Mouse (Mus musculus) monocyte, adult 2 months (primary cell): ENCODE results near the gene Flad1.

Experiments used
- DNase-seq, 2 experiments: peaks; one replicate each; pipeline ENCODE4 v3.0.0; 2022; ENCODE audit warnings: low spot score in 2 of 2, low read depth in 1 of 2

The Flad1 gene

DNA sequence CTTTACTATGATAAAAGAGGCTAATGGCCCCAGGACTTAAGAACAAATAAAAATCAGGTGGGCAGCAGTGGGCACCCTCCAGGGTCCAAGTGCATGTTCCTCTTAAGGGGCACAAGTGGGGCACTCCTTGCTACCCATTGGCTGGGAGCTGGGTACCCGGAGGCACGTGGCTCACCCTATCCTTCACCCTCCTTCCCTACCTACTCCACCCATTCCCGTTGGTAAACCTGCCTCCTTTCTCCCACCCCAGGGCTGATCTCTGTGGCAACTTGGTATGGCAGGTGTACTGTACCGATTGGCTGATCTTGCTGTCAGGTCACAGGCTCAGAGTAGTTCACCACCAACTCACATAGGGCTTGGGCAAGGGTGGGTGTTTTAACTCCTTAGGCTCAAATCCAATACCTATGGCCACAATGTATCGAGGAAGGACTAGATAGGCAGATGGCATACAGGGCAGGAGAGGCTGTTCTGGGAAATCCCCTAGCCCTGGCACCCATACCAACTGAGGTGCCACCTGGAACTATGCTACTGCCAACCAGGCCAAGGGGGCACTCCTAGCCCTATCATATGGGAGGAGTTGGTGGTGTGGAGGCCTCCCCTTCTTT is 27.9 kb downstream of the Flad1 start:
- DNase-seq: no peak

- no peak for DNase-seq
These were observed 28.7 kb downstream of the Flad1 start for GRCm38 (mm10) chr3:89382950-89383349.

GRCm38 (mm10) chr3:89382033-89382882 is 29.4 kb downstream of the Flad1 start:
- no peak for DNase-seq

DNA sequence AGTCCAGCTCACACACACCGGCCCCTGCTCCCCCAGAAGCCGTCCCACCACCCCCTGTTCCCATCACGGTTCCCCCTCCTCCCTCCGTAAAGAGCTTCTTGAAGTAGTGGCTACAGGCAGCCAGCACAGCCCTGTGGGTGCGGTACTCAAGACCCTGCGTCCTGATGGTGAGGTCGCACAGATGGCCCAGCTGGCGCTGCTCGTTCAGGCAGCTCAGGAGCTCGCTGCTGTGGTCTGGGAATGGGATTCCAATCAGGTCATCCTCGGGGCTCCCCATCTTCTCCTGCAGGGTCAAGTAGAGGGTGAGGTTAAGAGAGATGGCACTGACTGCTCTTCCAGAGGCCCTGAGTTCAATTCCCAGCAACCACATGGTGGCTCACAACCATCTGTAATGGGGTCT is 30.4 kb downstream of the Flad1 start:
- DNase-seq: no peak

GRCm38 (mm10) chr3:89380711-89381110 is 31.0 kb downstream of the Flad1 start:
- no peak for DNase-seq

DNA sequence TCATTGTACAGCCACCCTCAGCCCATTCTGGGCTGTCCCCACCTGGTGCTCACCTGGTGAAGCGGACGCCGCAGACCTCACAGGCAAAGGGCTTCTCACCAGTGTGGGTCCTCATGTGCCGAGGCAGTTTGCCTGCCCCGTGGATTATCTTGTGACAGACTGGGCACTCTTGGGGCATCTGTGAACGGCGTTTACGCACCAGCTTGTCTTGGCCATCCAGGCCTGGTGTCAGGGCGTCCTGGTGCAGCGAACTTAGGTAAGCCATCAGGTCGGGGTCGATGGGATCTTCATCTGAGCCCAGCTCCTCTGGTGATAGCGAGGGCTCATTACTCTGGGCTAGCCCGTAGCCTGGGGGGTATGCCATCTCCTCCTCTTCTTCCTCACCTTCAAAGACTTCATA is 31.4 kb downstream of the Flad1 start:
- DNase-seq: no peak

- DNase-seq: no peak
These were observed 32.1 kb downstream of the Flad1 start for GRCm38 (mm10) chr3:89379388-89380131.

DNA sequence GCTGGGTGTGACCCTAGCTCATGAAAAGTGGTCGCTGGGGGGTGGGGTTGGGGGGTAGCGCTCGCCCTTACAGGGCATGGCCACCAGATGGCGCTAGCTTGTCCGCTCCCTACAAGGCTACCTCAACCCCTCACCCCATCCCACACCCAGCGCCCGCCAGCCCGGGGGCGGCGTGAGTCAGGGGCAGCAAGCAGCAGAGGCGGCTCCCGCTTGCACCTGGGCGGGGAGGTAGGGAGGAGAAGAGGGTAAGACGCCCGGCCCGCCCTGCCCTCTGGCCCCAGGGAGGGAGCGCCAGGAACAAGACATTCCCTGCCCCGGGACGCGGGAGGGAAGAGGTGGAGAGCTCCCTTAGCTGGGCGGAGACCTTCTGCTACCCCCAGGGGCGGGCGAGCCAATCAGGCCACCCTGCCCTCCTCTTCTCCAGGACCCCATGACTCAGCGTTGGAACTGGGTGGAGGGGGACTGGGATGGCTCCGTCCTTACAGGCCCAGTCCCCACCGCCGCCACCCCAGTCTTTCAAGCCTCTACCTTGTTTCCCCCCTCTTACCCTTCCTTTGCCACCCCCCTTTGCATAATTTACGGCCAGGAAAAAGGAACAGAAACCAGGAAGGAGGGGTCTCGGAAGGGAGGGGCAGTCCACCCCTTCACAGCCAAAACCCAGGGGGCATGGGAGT is 33.1 kb downstream of the Flad1 start:
- DNase-seq: peak in 1 of 2 experiments; percentile 40

- no peak for DNase-seq
These were observed 33.8 kb downstream of the Flad1 start for GRCm38 (mm10) chr3:89377831-89378230.

DNA sequence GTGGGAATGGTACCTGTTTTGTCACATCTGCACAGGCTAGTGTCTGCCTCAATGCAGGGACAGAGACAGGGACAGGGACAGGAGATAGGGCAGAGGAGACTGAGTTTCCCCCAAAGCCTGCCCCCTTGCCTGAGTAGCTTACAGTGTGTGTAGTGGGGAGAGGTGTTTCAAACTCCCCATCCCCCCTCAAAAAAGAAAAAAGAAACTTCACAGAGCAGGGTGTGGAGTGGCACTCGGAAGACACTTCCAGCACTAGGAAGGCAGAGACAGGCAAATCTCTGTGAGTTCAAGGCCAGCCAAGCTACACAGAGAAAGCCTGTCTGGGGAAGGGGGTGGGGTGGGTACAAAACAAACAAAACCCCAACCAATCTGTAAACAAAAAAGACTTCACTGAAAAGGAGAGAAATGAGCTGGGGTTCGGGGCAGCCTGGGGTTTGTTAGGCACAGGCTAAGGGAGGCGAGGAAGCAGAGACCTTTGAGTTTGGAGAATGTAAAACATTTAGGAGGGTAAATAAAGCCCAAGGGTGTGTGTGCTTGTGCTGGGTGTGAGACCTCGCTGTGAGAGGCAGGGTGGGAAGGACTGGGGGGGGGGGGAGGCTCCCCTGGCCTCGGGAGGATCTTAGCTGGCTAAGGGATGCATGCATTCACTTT is 38.0 kb downstream of the Flad1 start:
- DNase-seq: no peak

DNA sequence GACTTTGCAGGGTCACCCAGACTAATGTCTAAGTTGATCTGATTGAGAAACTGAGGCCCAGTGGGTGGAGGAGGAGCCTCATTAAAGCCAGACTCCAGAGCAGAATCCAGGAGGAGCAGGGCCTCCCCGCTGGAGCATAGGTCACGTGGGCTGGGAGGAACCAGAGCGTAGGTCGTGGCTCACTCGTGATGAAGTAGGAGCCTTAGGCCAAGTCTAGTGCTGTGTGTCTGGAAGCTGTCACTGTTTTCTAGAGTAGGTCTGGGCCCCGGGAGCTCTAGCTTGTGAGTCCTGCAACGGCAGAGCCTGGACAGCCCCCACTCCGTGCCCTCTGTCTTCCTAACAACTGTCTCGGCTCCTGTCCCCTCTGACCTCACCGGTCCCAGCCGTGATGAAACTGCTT is 44.3 kb downstream of the Flad1 start:
- DNase-seq: no peak

- DNase-seq: no peak
These were observed 45.9 kb downstream of the Flad1 start for GRCm38 (mm10) chr3:89365486-89366414.

GRCm38 (mm10) chr3:89365153-89365485 is 46.6 kb downstream of the Flad1 start, which contains the start of gene Dcst1:
TSS of gene Dcst1 (minus strand) at chr3:89365253.
- no peak for DNase-seq

DNA sequence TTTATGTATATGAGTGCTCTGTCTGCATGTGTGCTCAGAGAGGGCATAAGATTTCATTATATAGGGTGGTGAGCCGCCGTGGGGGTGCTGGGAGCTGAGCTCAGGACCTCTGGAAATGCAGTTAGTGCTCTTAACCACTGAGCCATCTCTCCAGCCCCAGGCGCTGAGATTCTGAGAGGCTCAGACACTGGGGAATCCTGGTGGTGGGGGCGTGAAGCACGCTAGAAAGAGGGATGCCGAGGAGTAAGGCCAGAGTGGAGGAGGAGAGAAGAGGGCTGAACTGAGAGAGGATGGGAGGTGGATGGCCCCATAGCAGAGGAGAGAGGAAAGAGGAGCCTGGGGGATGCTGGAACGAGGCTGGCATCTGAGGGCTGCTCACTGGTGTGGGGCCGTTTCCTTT is 47.0 kb downstream of the Flad1 start:
- DNase-seq: no peak

DNA sequence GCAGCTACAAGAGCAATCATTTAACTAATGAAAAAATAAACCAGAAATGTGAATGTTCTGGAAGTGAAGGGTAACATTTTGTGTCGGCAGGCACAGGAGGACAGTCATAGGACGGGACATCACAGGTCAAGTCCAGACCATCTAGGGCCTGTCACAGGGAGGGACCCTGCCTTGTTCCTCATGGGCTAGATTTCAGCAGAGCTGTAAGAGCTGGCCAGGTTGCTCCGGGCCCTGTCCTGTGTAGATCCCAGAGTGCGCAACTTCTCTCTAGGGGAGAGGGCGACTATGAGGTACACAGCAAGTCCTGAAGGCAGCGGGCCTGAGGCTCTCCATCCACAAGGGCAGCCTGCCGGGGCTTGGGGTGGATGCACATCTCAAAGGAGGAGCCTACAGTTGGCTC is 50.0 kb downstream of the Flad1 start, which contains the start of gene Dcst2:
TSS of gene Dcst2 (plus strand) at position 301 of the 400 bp plus-strand sequence.
- DNase-seq: no peak

GRCm38 (mm10) chr3:89360237-89360636 is 51.4 kb downstream of the Flad1 start:
- no peak for DNase-seq

DNA sequence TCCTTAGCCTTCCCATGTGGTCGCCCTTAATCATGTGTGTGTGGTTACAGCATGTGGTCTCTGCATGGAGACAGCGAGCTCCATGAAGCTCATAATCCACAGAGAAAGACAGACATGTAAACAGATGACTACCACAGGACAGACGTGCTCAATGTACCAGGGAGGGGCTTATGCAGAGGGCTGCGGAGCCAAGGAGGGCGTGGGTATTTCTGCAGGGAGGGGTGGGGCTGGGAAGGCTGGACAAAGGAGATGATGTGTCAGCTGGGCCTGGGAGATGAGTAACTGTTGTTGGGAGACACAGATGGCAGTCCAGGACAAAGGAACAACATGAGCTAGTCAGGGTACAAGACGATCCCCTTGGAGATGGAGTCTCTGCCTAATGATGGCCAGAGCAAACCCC is 52.0 kb downstream of the Flad1 start:
- no peak for DNase-seq

- no peak for DNase-seq
These were observed 55.6 kb downstream of the Flad1 start for GRCm38 (mm10) chr3:89356029-89356428.

GRCm38 (mm10) chr3:89355512-89355902 is 56.2 kb downstream of the Flad1 start:
- DNase-seq: no peak
